14 mouse cellular contexts compared by ENCODE assay signal in the genomic region with DNA sequence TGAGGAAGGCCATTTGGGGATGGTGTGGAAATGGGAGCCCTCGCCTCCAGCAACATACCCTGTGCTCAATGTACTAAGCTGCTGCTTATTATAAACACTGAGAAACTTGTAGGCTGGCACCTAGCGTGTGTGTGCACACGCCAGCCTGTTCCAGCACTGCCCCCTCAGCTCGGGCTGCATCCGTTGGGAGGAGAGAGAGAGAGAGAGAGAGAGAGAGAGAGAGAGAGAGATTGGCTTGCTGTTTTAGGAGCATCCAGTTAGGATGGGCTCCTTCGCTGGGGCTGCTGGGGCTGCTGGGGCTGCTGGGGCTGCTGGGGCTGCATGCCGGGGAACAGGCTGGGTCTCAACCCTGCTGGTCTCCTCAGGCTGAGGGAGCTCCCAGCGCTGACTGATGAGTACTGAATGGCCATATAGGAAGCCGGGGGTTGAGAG. TPM values are rescaled to one million over a fixed set of nuclear protein-coding genes. Genes with fewer than 3 reads are reported as not detected.
DNase-seq lines count a peak whose midpoint lies in the region; ATAC-seq lines count a peak whose summit lies in the region.
"Had no signal": no experiment of that assay in that cellular context is flagged by ENCODE, and none has a peak within 500 bp of the region (broad histone marks: within the 10 kb centered on the region; RNA-seq: fewer than 3 reads in every experiment).

No protein-coding gene starts in this region.

- intact Hi-C loops in left cerebral cortex, postnatal 36 days (cut with DNase I), result loop anchor here (2.0 kb wide), 3 partner anchors 20 to 118 kb away; no protein-coding TSS in a partner anchor

- no peaks in the 10 kb centered on the region for H3K27me3 ChIP-seq in forebrain, embryonic 14.5 days (replicated peaks; ENCODE audit: control insufficient read depth, insufficient read depth, low read length)
- H3K27me3 ChIP-seq in forebrain, embryonic 10.5 days (ENCODE audit: poor library complexity, severe bottlenecking), result peaks cover 55% of the 10 kb centered on the region
- H3K27me3 ChIP-seq: stomach, embryonic 15.5 days had no signal

- peak overlapping the region; percentile 27; the same call in 1 of the 2 replicates for H3K27ac ChIP-seq in forebrain, embryonic 14.5 days (ENCODE audit: low read depth, low read length)
- H3K27ac ChIP-seq in forebrain, embryonic 10.5 days, result no peak overlapping the region
- H3K27ac ChIP-seq: liver, embryonic 13.5 days; macrophage; stomach, embryonic 15.5 days had no signal

- H3K4me3 ChIP-seq in forebrain, embryonic 14.5 days (ENCODE audit: low read depth, low read length), result no peak overlapping the region
- H3K4me3 ChIP-seq in forebrain, embryonic 10.5 days, result no peak overlapping the region
- H3K4me3 ChIP-seq: erythroblast, embryonic 14.5 days; liver, embryonic 13.5 days; stomach, embryonic 15.5 days had no signal

- H3K9me3 ChIP-seq in forebrain, embryonic 14.5 days (replicated peaks; ENCODE audit: control insufficient read depth, low read length), result no peaks in the 10 kb centered on the region
- no peaks in the 10 kb centered on the region for H3K9me3 ChIP-seq in forebrain, embryonic 10.5 days
- H3K9me3 ChIP-seq: liver, embryonic 13.5 days; stomach, embryonic 15.5 days had no signal

- WGBS in forebrain, embryonic 14.5 days, result 79% methylated on average over 8 of the region's 9 CpGs
- WGBS in forebrain, embryonic 10.5 days, result 79% methylated on average over 9 of the region's 9 CpGs

- H3K36me3 ChIP-seq in forebrain, embryonic 14.5 days (ENCODE audit: control insufficient read depth, insufficient read depth, low read length), result peaks cover 17% of the 10 kb centered on the region
- H3K36me3 ChIP-seq in forebrain, embryonic 10.5 days (replicated peaks), result peaks cover under 1% of the 10 kb centered on the region; the same call in 1 of the 2 replicates
- H3K36me3 ChIP-seq: liver, embryonic 13.5 days; stomach, embryonic 15.5 days had no signal

- ATAC-seq in forebrain, embryonic 14.5 days, result no peak

- no peak overlapping the region for H3K9ac ChIP-seq in forebrain, embryonic 14.5 days (ENCODE audit: low read length)
- H3K9ac ChIP-seq: liver, embryonic 13.5 days; stomach, embryonic 15.5 days had no signal

- H3K4me1 ChIP-seq in forebrain, embryonic 14.5 days (ENCODE audit: control insufficient read depth, insufficient read depth, low read length), result peaks cover 62% of the 10 kb centered on the region
- peaks cover 54% of the 10 kb centered on the region for H3K4me1 ChIP-seq in forebrain, embryonic 10.5 days

- no peak overlapping the region for H3K4me2 ChIP-seq in forebrain, embryonic 14.5 days (ENCODE audit: low read length)
- H3K4me2 ChIP-seq: liver, embryonic 13.5 days; stomach, embryonic 15.5 days had no signal

- DNase-seq in forebrain, embryonic 14.5 days (ENCODE audit: low spot score), result no peak
- no peak for DNase-seq in forebrain, embryonic 10.5 days (ENCODE audit: extremely low spot score, low spot score)
- peak; percentile 36 to 62 for DNase-seq in layer of hippocampus, adult 18-20 months (ENCODE audit: low spot score in 2 of 2)
- no peak for DNase-seq in layer of hippocampus, adult 8-10 months (ENCODE audit: low spot score in 2 of 2)
- DNase-seq in 3134 (ENCODE audit: extremely low read depth, insufficient read length, low spot score), result peak; percentile 48
- DNase-seq in left cerebral cortex, postnatal 36 days (ENCODE audit: low spot score in 2 of 2), result peak; percentile 66 to 78
- DNase-seq in lung, postnatal 4 days, result no peak
- DNase-seq in spleen, postnatal 14 days (ENCODE audit: low spot score in 2 of 2), result no peak
- DNase-seq: heart, postnatal 14 days; kidney, adult 11 months; liver, embryonic 13.5 days had no signal

RNA-seq across cellular contexts. Expression of a gene that starts 8.3 kb away (rescaled TPM):
- polyA plus RNA-seq in forebrain, embryonic 14.5 days (2014; fragmentation: Nextera tagmentation; extraction: Ambion mirVana), result 85.8 and 91.8 TPM in 2 replicates
- polyA plus RNA-seq in forebrain, embryonic 10.5 days (2016; fragmentation: Nextera tagmentation; extraction: Ambion mirVana), result 3.1 and 4.7 TPM in 2 replicates
- 100 to 1,000 TPM; 228 to 244 TPM for total RNA-seq in layer of hippocampus, adult 18-20 months (2021)
- total RNA-seq in layer of hippocampus, adult 8-10 months (2022), result 100 to 1,000 TPM; 180 to 207 (median 189) TPM
- 100 to 1,000 TPM; 316 to 340 TPM for total RNA-seq in left cerebral cortex, postnatal 36 days (2021)

RNA-seq across cellular contexts. Expression of a gene that starts 56.7 kb away (rescaled TPM):
- 327 and 340 TPM in 2 replicates for polyA plus RNA-seq in forebrain, embryonic 14.5 days (2014; fragmentation: Nextera tagmentation; extraction: Ambion mirVana)
- polyA plus RNA-seq in forebrain, embryonic 10.5 days (2016; fragmentation: Nextera tagmentation; extraction: Ambion mirVana), result 414 and 424 TPM in 2 replicates
- total RNA-seq in layer of hippocampus, adult 18-20 months (2021), result 100 to 1,000 TPM in 1 of 2 experiments, 10 to 100 TPM in 1; 98.8 to 106 TPM
- total RNA-seq in layer of hippocampus, adult 8-10 months (2022), result 100 to 1,000 TPM; 105 to 116 (median 107) TPM
- 10 to 100 TPM; 96.0 to 99.9 TPM for total RNA-seq in left cerebral cortex, postnatal 36 days (2021)

Comparison
In these comparisons a context has a peak if more than half of its experiments do, and no peak if none do; other contexts are left out.
1. DNase-seq: peak in layer of hippocampus, adult 18-20 months (2 of 2), 3134 (single experiment) and left cerebral cortex, postnatal 36 days (2 of 2); none in forebrain, embryonic 14.5 days (single experiment), forebrain, embryonic 10.5 days (single experiment), layer of hippocampus, adult 8-10 months (0 of 2), lung, postnatal 4 days (0 of 2) and spleen, postnatal 14 days (0 of 2).